Comparison of ENCODE assay signal across 17 mouse cellular contexts in the genomic region with DNA sequence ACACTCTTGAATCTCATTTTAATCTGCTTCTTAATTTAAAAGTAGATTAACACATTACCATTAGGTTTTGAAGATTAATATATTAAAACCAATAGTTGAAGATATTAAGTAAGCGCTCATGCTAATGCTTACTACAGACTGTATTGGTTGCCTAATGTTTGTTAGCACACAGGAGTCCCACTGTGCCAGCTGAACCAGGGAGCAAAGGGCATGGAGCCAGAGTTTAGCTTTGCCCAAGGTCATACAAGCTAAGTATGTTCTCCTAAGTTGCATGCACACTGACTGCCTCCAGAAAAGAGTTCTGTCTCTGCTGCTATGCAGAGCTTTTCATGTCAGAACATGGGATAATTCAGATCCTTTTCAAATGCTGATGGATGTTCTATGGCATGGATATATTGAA.
"Had no signal": no experiment of that assay in that cellular context is flagged by ENCODE, and none has a peak within 500 bp of the region (broad histone marks: within the 10 kb centered on the region; RNA-seq: fewer than 3 reads in every experiment).

No protein-coding gene starts in this region.

- H3K4me1 ChIP-seq: kidney, embryonic 15.5 days; limb, embryonic 12.5 days; limb, embryonic 15.5 days; lung, embryonic 15.5 days had no signal

- H3K27me3 ChIP-seq: kidney, embryonic 15.5 days; limb, embryonic 12.5 days; limb, embryonic 15.5 days; lung, embryonic 15.5 days had no signal

- H3K4me2 ChIP-seq: kidney, embryonic 15.5 days; limb, embryonic 12.5 days; limb, embryonic 15.5 days; lung, embryonic 15.5 days; midbrain, embryonic 11.5 days had no signal

- DNase-seq: kidney, adult 8-10 months; kidney, postnatal 10 days; kidney, postnatal 36 days; layer of hippocampus, postnatal 36 days; left cerebral cortex, postnatal 4 days; lung, adult 18-20 months; lung, postnatal 10 days; lung, postnatal 4 days; midbrain, embryonic 14.5 days; thymus, adult 18-20 months; thymus, postnatal 36 days had no signal

- H3K36me3 ChIP-seq: kidney, embryonic 15.5 days; limb, embryonic 12.5 days; limb, embryonic 15.5 days; lung, embryonic 15.5 days had no signal

- H3K9me3 ChIP-seq: kidney, embryonic 15.5 days; limb, embryonic 12.5 days; limb, embryonic 15.5 days; lung, embryonic 15.5 days had no signal

- H3K4me3 ChIP-seq: kidney, embryonic 15.5 days; limb, embryonic 12.5 days; limb, embryonic 15.5 days; lung, embryonic 15.5 days had no signal

- H3K27ac ChIP-seq: kidney, embryonic 15.5 days; limb, embryonic 12.5 days; limb, embryonic 15.5 days; liver, embryonic 14.5 days; lung, embryonic 15.5 days had no signal

- H3K9ac ChIP-seq: kidney, embryonic 15.5 days; limb, embryonic 12.5 days; limb, embryonic 15.5 days; liver, embryonic 14.5 days; lung, embryonic 15.5 days had no signal
